Mouse (Mus musculus) ES-Bruce4 (cell line): ENCODE results near the gene Acrv1. TPM values are rescaled to one million over a fixed set of nuclear protein-coding genes. Genes with fewer than 3 reads are reported as not detected.
A peak's percentile ranks its signal among the peaks of the same experiment; 100 is the strongest.
"Not testable (repeated sequence)": the region's sequence is repeated elsewhere in the genome, so short reads cannot be mapped to it uniquely, and the experiment has no call there.

Source experiments
- H3K27ac ChIP-seq: 2 replicates; pipeline ENCODE4 v1.5.1; 2012; ENCODE audit warnings: low read length, inconsistent platforms; ENCODE audit not compliant: insufficient read depth
- H3K27me3 ChIP-seq: 2 replicates; pipeline ENCODE4 v1.6.1; 2012; ENCODE audit warnings: mild to moderate bottlenecking, low read length, inconsistent platforms; ENCODE audit not compliant: control insufficient read depth, poor library complexity, insufficient read depth, severe bottlenecking
- H3K36me3 ChIP-seq: 2 replicates; pipeline ENCODE4 v1.6.1; 2012; ENCODE audit warnings: inconsistent platforms, mild to moderate bottlenecking, low read length, moderate library complexity; ENCODE audit not compliant: control insufficient read depth, poor library complexity, insufficient read depth, severe bottlenecking
- H3K4me1 ChIP-seq: one replicate; pipeline ENCODE4 v1.8.1; 2011; ENCODE audit warnings: low read length; ENCODE audit not compliant: control insufficient read depth, insufficient read depth
- H3K4me3 ChIP-seq: 2 replicates; pipeline ENCODE4 v1.5.1; 2011; ENCODE audit warnings: low read depth, mild to moderate bottlenecking, low read length
- H3K9ac ChIP-seq: 2 replicates; pipeline ENCODE4 v1.6.1; 2012; ENCODE audit warnings: low read depth, mild to moderate bottlenecking, inconsistent platforms; ENCODE audit not compliant: poor library complexity, severe bottlenecking
- H3K9me3 ChIP-seq: replicated peaks from 2 replicates; pipeline ENCODE4 v1.6.1; 2012; ENCODE audit warnings: mild to moderate bottlenecking, low read length, inconsistent platforms; ENCODE audit not compliant: control insufficient read depth, poor library complexity, insufficient read depth, severe bottlenecking
- CTCF ChIP-seq: IDR thresholded peaks from one replicate; pipeline ENCODE4 v1.8.1; 2011; ENCODE audit warnings: low read depth, low read length
- EP300 ChIP-seq: IDR thresholded peaks from 2 replicates; pipeline ENCODE4 v1.6.1; 2011; ENCODE audit warnings: low read depth, low read length; ENCODE audit not compliant: insufficient read depth
- POLR2A ChIP-seq: IDR thresholded peaks from one replicate; pipeline ENCODE4 v1.8.1; 2011; ENCODE audit warnings: low read length; ENCODE audit not compliant: insufficient read depth
- polyA plus RNA-seq: library from polyadenylated mRNA; stranded (reverse); fragments of >200 nt; gene quantifications from 2 replicates; pipeline ENCODE4 v1.2.4, GENCODE M21; 2011; ENCODE audit warnings: low read depth; ENCODE audit not compliant: missing spikeins, insufficient read depth, insufficient read length

The Acrv1 gene
- polyA plus RNA-seq: not detected in 2 replicates

DNA sequence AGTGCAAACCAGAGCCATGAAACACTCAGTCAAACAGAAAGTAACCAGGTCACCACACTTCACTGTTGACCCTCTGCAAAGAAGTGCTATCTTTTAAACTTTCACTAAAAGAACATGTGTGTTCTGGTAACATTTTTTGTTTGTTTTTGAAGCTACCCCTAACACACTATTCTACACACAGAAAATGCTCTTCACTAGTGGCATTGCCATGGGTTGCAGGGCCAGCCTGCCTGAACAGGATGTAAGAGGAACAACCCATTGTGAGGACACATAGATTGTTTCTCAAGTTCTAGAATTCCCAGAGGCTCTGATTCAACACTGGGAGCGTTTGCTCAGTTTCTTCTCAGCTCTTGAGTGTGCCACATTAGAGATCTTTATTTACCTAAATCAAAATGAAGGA, at the start of gene Acrv1:
Acrv1 (plus strand) TSS at position 301 of the 400 bp plus-strand sequence.
- Histone ChIP-seq H3K9ac (no peak within 1 kb of the TSS), H3K4me3 (no peak within 1 kb of the TSS), H3K27ac (no peak within 1 kb of the TSS), H3K36me3 (no peaks in the 10 kb centered on the region), H3K27me3 (no peaks in the 10 kb centered on the region), H3K9me3 (no peaks in the 10 kb centered on the region), H3K4me1 (no peaks in the 10 kb centered on the region)
- TF ChIP-seq CTCF (no peak), EP300 (no peak)

DNA sequence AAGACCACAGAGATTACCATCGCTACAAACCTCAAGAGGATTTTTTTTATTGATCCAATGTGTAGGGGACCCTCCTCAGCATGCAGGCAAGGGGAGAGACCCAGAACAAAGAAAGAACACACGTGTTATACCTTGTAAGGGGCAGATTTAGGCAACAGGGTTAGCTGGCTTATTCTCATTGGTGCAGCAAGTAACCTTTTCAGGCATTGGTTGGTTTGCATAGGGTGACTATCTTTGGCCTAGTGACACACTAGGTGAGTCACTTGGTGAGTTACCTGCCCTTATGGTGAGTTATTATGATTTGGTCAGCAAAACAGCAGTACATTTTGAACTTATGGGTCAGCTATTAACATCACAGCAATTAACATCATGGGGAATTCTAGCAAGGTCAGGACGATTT, 49.7 kb upstream of the Acrv1 start, which contains the start of gene A630095E13Rik:
A630095E13Rik (minus strand) TSS at position 101 of the 400 bp plus-strand sequence.
- not testable (repeated sequence) for H3K9me3 ChIP-seq, H3K27ac ChIP-seq, H3K4me1 ChIP-seq, H3K27me3 ChIP-seq, H3K36me3 ChIP-seq, H3K9ac ChIP-seq, H3K4me3 ChIP-seq

- Histone ChIP-seq H3K27ac (no peak overlapping the region), H3K27me3 (no peaks in the 10 kb centered on the region), H3K36me3 (no peaks in the 10 kb centered on the region), H3K4me1 (no peaks in the 10 kb centered on the region), H3K9me3 (no peaks in the 10 kb centered on the region), H3K4me3 (no peak overlapping the region), H3K9ac (no peak overlapping the region)
- TF ChIP-seq CTCF (no peak), EP300 (no peak), POLR2A (no peak)
Measured at GRCm38 (mm10) chr9:36681424-36681823, 11.6 kb upstream of the Acrv1 start.

DNA sequence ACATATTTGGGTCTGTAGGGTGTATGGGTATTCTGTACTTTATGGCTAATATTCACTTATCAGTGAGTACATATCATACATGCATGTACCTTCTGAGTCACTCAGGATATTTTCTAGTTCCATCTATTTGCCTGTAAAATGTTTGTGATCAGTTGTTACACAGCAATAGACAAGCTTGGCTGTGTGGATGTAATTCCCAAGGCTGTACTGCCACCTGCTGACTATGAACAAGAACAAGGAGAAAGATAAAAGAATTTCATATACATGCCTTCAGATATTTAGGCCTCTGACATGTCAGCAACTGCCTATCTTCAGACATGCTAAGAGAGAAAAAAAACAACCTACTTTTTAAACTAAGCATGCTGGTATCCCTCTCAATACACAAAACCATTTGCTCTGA, 5.7 kb upstream of the Acrv1 start:
- H3K9ac ChIP-seq: no peak overlapping the region
- no peaks in the 10 kb centered on the region for H3K36me3 ChIP-seq
- TF ChIP-seq POLR2A: no peak
- TF ChIP-seq CTCF: peak; percentile 14
- TF ChIP-seq EP300: no peak
- H3K9me3 ChIP-seq: no peaks in the 10 kb centered on the region
- no peak overlapping the region for H3K27ac ChIP-seq
- H3K27me3 ChIP-seq: no peaks in the 10 kb centered on the region
- H3K4me1 ChIP-seq: no peaks in the 10 kb centered on the region
- H3K4me3 ChIP-seq: no peak overlapping the region

DNA sequence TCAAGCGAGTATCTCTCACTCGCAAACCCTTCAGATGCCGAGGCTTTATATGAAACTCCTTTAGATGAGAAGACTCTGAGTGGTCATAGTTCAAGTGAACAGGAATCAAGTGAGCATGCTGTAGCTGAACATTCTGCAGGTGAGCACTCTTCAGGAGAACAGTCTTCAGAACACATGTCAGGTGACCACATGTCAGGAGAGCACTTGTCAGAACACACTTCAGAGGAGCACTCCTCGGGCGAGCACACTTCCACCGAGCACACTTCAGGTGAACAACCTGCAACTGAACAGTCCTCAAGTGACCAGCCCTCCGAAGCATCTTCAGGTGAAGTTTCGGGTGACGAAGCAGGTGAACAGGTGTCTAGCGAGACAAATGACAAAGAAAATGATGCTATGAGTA, 1.3 kb downstream of the Acrv1 start:
- no peaks in the 10 kb centered on the region for H3K36me3 ChIP-seq
- no peak overlapping the region for H3K27ac ChIP-seq
- no peaks in the 10 kb centered on the region for H3K9me3 ChIP-seq
- H3K4me3 ChIP-seq: no peak overlapping the region
- no peaks in the 10 kb centered on the region for H3K27me3 ChIP-seq
- TF ChIP-seq EP300 (no peak), CTCF (no peak), POLR2A (no peak)
- H3K4me1 ChIP-seq: no peaks in the 10 kb centered on the region
- no peak overlapping the region for H3K9ac ChIP-seq

GRCm38 (mm10) chr9:36705923-36706322, 12.9 kb downstream of the Acrv1 start:
- H3K27me3 ChIP-seq: no peaks in the 10 kb centered on the region
- TF ChIP-seq EP300: no peak
- no peak for TF ChIP-seq POLR2A
- TF ChIP-seq CTCF: no peak
- H3K9ac ChIP-seq: no peak overlapping the region
- H3K9me3 ChIP-seq: no peaks in the 10 kb centered on the region
- peaks cover 27% of the 10 kb centered on the region for H3K36me3 ChIP-seq
- no peaks in the 10 kb centered on the region for H3K4me1 ChIP-seq
- H3K4me3 ChIP-seq: no peak overlapping the region
- H3K27ac ChIP-seq: no peak overlapping the region
